Mouse (Mus musculus) liver, adult 2 months (tissue): ENCODE measurements around the gene R3hdm1.

Experiments used
- CTCF ChIP-seq: fragments of 200-500 bp; IDR thresholded peaks from 2 replicates; pipeline ENCODE4 v1.5.1; 2011; ENCODE audit warnings: low read depth, low read length, control low read depth
- POLR2A ChIP-seq: fragments of 200-500 bp; IDR thresholded peaks from 2 replicates; pipeline ENCODE4 v1.6.1; 2011; ENCODE audit warnings: low read length, control low read depth; ENCODE audit not compliant: insufficient read depth; ENCODE audit errors: extremely low read depth

DNA sequence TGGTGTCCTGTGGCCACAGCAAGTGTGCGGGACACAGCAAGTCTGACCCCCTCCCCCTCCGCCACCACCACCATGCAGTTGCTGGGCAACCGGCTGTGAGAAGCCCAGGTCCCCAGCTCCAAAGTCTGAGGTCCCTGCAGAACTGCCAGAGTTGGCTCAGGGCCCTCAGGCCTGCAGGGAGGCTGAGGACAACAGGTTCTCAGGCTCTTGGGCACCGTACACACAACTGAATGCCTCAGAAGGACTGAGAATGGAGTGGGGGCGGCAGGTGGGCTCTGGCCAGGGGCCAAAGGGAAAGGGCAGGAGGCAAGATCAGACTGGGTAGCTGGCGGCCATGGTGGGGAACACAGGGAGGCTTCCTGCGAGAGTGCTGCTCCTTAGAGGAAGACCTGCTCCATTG, 20.3 kb upstream of the R3hdm1 start:
- TF ChIP-seq POLR2A (no peak), CTCF (no peak)
